Mouse (Mus musculus) lung, adult 2 months (tissue): ENCODE results near the gene Pml.
"Not testable (repeated sequence)": the region's sequence is repeated elsewhere in the genome, so short reads cannot be mapped to it uniquely, and the experiment has no call there.

Source experiments
- CTCF ChIP-seq: fragments of 200-500 bp; IDR thresholded peaks from 2 replicates; pipeline ENCODE4 v1.5.1; 2011; ENCODE audit warnings: mild to moderate bottlenecking, low read length, control low read depth; ENCODE audit not compliant: insufficient read depth
- POLR2A ChIP-seq: fragments of 200-500 bp; IDR thresholded peaks from 2 replicates; pipeline ENCODE4 v1.6.1; 2011; ENCODE audit warnings: low read depth, mild to moderate bottlenecking, control low read depth, low read length, borderline replicate concordance; ENCODE audit errors: extremely low read depth

DNA sequence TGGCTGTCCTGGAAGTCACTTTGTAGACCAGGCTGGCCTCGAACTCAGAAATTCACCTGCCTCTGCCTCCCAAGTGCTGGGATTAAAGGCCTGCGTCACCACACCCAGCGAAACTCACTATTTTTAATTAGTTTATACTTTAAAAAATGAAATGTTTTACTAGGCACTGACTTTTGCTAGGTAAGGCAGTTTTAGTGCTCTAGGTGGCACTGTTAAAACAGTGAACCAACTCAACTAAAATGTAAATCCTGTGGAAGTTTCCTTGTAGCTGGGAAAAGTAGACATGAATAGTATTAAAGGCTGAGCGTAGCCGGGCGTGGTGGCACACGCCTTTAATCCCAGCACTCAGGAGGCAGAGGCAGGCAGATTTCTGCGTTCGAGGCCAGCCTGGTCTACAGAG is 22.0 kb upstream of the Pml start:
- TF ChIP-seq CTCF, POLR2A: not testable (repeated sequence)
